Mouse (Mus musculus) layer of hippocampus, adult 8-10 months (tissue): ENCODE data around the gene Map3k1. TPM values are rescaled to one million over a fixed set of nuclear protein-coding genes. Genes with fewer than 3 reads are reported as not detected.

Experiments
- DNase-seq, 2 experiments: peaks; one replicate each; pipeline ENCODE4 v3.0.0; 2022; ENCODE audit warnings: low spot score in 2 of 2
- total RNA-seq, 4 experiments: library from RNA; stranded (reverse); gene quantifications; 2 replicates each; pipeline ENCODE4 v1.2.4; 2022

Gene Map3k1
- total RNA-seq, 4 experiments from 2014 or later, result 14.4 to 18.6 (median 14.6) TPM

DNA sequence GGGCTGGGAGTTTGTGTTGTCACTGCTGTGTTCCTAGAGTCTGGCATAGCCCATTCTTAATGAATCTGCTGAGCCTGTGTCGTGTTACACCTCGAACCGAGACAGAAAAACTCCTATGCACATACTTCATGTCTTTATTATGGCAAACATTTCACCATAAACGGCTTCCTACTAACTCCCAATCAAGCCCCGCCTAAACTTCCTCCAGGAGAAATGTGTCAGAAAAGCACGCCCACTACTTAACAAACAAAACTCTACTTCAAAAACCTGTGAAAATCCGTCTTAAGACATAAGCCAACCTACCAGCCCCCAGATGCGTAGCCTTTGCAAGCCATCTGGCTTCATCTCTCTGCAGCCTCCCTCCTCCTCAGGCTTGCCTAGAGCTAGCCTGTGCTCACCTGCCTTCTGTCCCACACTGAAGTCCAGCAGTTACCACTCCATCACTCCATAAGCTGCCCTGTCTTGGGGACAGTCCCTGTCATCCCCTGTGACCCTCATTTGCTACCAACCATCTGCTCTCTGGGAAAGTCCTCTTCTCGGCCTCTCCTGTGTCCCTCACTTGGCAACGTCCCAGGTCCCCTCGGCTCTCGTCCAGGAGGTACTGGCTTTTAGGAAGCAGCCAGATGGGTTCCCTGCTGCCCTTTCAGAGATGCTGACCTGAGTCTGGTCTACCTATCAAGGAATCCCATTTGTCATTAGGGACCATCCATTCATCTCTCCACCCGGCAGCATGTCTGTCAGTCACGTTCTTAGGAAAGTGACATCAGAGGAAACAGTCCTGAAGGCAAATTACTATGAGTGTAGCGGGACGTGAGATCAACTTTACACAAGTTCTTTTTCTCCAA lies 16.4 kb downstream of the Map3k1 start:
- no peak for DNase-seq

DNA sequence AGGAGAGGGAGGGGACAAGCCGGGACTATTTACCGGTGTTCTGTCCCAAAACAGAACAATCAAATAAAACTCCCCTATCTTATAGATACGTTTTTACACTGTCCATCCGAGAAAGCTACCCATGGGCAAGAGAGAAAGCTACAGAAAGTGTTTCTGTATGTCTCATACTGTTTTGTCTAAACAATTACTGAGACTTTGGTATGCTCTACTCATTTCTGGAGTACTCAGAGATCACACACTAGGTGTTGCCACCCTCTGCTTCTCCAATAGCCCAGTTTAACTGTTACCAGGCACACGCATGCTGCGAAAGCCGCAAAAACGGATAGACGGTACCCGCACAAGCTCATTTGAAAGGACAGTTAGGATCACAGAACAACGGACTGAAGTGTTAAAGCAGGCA lies 17.2 kb downstream of the Map3k1 start:
- DNase-seq, result no peak

DNA sequence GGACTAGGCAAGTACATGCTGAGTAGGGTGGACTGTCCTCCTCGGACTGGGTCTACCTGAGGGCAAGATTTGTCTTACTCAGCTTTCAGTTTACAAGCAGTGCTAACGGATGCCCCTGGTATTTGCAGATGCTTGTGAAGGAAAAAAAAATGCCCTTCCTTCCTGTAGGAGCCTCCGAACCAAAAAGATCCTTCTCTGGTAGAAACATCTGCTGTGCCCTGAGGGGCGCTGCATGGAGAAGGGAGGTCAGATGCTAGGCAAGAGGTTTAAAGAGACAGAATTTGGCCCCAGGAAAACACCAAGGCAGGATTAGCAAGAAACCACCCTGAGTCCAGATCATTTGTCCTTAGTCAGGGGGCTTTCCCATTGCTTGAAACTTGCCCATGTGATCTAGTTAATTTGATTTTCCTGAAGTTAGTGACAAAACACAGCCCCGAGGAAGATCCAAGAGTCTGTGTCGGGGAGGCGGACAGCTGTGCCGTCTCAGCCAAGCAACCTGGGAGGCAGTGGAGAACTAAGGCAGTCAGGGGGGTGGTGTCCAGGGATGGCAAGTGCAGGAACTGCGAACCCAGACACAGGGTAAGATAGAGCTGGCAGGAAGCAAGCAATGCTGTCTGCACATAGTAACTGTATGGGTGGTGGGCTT lies 19.2 kb downstream of the Map3k1 start:
- DNase-seq, result no peak

DNA sequence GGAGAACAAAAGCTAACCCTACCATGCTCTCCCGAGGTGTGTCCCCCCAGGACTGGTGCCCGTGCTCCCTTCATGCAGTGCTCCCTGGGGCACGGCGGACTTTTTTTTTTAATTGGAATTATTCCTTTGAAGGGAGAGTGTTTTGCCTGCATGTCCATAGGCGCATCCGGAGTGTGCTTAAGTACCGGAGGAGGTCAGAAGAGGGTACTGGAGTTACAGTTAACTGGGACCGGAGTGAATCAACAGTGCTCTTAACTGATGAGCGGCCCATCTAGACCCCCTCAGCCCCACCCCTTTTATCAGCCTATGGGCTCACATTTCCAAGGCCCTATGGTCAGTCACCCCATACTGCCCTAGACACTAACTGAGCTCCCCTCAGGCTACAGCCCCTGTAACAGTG lies 19.9 kb downstream of the Map3k1 start:
- no peak for DNase-seq

DNA sequence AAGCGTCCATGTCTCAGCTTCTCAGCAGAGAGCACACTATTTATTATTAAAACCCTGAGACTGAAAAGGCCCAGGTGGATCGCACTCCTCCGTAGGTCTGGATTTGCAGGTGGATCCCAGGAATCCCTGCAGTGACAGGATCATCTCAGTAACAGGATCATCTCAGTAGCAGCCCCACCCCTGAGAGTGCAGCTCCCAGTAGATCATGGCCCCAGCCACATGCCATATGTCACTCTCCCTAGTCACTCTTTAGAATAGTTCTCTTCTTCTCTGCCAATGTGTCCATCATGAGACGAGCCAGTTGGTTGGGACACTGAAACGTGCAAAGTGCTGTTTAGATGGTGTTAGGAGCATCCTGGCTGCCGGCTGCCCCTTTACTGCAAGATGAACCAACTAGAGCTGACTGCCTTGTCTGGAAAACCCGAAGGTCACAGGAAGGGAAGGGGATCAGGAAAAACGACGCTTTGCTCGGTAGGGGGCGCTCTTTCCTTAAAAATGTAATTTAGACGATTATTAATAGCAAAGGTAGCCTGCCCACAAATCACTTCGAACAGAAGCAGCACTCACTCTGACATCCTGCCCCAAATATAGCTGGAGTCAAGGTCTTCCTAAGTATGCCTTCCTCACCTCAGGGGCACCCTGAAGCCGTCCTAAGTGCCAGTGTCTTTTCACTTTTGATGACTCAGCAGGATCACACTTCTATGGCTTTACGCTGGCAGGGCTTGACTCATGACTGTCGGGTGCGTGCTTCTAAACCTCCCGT lies 20.8 kb downstream of the Map3k1 start:
- DNase-seq, result peak; percentile 56 to 73

DNA sequence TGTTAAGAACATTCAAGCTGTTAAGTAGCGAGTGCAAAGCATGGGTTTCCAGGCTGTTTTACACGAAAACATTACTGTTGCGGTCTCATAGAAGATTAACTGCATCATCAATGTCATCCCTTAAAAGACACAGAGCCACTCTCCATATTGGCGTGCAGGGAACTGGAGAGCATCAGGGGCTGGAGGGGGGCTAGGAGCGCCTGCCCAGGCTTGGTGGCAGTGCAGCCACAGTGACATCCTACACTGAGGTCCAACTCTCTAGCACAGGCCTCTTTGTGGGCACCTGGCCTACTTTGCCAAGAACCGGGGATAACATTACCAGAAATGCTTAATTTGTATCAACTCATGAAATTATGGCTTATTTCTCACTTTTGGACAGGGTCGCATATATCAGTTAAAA lies 22.2 kb downstream of the Map3k1 start:
- DNase-seq, result no peak

DNA sequence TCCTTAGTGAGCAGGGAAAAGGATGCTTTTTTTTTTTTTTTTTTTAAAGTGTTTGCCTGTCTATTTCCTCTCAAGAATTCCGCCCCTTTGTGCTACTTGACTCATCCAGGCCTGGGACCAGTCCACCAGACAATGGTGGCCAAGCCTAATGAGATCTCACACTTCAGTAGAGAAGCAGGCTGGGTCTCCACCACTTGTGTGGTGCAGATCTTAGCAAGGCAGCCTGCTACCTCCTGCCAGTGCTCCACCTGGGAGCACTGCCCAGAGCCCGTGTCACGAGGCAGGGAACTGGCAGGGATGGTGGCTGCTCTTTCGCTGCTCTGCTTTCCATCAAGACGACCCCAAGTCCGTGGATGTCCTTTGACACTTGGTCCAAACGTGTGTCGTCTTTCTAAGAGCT lies 25.3 kb downstream of the Map3k1 start:
- no peak for DNase-seq

DNA sequence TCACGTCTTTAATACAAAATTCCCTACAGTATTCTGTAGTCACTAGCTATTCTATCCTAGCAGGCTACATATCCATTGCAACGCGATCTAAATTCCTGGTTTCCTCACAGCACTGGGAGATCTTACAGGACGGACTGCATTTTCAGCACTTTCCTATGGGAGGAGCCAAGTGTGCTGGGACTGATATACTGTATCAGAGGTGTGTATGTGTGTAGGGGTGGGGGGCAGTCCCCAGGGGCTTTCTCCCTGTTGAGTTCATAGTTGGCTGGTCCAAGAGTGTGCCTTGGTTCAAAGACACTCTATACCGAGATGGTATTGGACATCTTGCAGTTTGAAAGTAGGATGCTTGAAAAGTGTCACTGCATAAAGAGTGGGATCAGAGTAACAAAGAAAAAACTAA lies 29.3 kb downstream of the Map3k1 start:
- DNase-seq, result no peak

DNA sequence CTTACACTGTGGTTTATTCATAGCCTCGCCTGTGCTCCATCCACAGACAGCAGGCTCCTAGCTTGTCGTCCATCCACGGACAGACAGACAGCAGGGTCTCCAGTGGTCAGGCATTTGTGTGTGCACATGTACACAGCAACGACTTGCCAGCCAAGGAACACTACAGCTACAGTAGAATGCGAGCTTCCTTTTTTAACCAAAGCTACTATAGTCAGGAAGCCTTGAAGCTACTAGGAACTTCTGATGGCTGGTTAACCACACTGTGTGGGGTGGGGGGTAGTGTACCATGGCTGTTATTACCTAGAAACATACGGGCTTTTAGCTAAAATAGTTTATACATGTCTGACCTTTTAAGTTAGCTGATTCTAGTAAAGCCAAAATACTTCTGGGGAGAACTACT lies 30.2 kb downstream of the Map3k1 start:
- no peak for DNase-seq

DNA sequence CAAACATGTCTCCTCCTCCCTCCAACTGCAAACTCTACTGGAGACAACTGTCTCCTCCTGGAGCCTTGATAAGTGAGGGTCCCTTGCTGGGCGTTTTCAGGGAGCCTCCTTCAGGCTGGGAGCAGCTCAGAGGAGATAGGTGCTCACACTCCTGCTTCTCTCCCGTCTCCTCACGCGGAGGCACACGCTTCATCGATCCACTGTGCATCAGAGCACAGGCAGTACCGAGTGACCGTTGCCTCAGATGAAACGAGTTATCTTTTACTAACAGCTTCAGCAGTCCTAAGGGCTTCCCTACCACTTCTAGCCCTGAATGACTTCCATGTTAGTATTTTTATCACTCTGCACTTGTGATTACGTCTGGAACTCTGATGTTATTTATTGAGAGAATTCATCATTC lies 30.9 kb downstream of the Map3k1 start:
- DNase-seq, result no peak

DNA sequence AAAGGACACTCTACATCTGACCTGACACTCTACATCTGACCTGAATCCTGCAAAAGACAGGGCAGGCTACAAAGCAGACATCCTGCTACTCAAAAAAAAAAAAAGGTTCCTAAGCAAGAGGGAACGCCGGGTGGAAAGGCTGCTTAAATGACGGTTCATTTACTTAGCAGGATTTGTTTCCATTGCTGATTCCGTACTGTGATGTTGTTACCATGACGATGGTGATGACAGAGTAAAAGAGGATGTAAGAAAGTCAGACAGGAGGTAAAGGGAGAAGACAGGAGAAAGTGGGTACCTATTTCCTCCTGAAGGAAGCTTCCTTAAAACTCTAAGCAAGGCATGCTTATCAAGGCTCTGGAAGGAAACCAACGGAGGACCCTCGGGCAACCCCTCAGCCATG lies 31.6 kb downstream of the Map3k1 start:
- no peak for DNase-seq

DNA sequence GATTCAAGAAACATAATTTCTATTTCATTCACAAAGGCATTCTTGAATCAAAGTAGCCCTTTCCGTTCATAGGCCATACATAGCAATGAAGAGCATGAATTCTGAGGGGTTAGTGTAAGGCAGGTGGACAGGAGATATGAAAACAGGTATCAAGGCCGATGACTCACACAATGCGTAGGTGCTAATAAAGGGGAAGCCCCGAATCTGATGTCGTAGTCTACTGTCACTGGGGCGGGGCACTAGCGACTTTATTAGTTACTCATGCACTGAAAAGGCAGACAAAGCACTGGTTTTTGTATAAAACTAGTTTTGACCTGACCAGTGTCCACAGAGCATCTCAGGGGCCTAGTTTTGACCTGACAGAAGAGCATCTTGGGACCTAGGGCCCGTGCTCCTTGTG lies 36.7 kb downstream of the Map3k1 start:
- no peak for DNase-seq

DNA sequence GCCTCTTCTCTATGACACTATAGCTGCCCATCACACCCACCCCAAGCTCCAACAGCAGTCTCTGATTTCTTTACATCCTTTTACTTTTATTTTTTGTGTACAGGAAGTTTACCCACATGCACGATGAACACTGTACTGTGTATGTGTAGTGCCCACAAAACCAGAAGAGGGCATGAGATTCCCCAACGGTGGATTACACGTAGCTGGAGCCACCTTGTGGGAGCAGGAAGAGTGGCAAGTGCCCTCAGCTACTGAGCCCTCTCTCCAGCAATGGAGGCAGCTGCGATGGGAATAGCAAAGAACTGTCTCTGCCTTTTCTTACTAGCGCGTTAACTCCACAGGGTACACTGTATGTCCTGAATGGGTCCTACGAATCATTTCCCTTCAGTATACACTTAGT lies 37.6 kb downstream of the Map3k1 start:
- peak; percentile 54 to 55 for DNase-seq

DNA sequence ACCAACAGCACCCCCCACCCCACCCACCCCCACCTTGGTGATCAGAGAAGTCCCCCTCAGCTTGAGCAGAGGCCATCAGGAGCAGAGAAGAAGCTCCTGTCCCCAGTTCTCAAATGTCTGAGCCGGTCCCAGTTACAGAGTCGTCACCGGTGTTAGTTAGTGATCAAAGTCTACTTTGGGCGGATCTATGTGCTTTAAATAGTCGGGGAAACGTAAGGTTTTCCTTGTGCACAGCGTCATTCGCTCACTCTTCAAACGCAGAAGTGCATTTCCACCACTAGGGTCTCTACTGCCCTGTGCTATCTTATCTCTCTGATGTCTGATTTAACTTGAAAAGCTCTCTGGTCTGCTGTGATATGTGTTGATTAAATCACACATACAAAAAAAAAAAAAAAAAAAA lies 38.0 kb downstream of the Map3k1 start:
- DNase-seq, result no peak

DNA sequence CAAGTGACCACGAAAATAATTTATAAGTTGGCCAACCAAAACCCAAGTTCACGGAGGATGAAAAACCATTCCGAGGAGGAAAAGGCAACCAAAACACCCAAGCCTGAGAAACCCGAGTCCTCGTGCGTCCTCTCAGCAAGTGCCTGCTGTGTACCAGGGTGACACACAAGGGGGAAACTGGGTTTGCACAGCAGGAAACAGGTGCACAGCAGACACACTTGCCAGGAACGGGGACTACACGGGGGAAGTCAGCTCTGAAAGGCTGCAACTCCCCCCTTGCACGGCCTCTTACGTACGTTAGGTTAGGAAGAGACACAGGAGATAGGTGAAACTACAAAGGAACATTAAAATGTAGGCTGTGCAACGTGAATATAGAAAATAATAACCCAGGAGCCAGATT lies 46.3 kb downstream of the Map3k1 start:
- no peak for DNase-seq

DNA sequence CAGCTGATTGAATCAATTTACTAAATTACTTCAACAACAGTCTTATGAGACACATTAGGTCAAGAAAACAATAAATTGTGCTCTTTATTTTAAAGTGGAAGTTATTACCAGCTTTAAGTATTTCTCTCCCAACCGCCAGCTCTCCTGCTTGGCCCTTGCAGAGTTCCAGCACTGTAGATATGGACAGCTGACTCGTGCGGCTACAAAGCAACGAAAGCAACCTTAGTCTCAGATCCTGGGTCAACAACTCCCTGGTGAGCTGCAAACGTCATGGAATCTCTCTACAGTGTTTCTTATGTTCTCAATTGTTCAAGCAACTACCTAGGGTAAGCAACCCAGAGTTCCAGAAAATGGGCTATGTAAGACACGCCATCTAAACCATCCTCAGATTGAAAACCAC lies 51.8 kb downstream of the Map3k1 start:
- no peak for DNase-seq

DNA sequence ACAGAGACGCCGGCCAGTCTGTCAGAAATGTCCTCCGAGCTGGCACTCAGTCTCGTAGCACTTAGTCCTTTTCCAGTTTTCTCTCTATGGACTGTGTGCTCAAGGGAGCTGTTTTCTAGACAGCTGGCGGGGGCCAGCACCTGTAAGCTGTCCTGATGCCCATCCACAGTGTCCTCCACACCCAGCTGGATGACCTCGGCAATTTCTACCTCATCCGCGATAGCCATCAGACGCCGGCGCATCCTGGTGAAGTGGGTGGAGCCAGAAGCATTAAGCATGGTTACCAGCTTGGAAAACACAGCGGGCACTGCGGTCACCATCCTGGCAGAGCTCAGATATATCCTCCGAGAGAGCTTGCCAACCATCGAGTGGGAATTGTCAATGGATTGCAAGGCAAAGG lies 52.9 kb downstream of the Map3k1 start:
- no peak for DNase-seq

DNA sequence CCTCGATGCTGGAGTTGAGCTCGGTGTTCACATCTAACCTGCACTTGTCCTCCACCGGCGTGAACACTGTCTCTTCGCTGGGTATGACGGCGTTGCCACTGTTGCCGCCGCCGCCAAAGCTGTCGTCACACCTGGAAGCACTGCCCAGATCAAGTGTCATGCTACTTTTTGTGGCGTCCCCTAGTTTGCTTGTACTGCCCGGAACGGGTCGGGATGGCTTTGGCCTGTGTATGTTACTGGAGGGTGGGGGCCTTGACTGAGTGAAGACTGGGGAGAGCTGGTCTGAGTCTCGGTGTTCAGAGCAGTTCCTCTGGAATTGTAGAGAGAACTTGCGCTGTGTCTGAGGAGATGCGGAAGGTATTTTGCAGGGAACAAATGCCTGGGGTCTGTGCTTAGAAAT lies 53.4 kb downstream of the Map3k1 start:
- DNase-seq, result no peak

DNA sequence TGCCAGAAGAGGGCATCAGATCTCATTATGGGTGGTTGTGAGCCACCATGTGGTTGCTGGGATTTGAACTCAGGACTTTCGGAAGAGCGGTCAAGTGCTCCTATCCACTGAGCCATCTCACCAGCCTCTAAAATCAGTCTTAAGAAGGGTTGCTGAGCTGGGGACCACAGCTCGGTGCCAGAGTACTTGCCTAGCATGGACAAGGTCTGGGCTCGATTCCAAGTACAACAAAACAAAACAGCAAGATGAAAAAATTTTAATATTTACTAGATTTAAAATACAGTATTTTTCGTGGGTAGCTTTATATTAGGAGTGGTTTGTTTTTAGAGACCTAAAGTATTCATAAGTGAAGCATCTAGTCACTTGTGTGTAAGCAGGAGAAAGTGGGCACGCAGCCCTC lies 55.5 kb downstream of the Map3k1 start:
- no peak for DNase-seq

DNA sequence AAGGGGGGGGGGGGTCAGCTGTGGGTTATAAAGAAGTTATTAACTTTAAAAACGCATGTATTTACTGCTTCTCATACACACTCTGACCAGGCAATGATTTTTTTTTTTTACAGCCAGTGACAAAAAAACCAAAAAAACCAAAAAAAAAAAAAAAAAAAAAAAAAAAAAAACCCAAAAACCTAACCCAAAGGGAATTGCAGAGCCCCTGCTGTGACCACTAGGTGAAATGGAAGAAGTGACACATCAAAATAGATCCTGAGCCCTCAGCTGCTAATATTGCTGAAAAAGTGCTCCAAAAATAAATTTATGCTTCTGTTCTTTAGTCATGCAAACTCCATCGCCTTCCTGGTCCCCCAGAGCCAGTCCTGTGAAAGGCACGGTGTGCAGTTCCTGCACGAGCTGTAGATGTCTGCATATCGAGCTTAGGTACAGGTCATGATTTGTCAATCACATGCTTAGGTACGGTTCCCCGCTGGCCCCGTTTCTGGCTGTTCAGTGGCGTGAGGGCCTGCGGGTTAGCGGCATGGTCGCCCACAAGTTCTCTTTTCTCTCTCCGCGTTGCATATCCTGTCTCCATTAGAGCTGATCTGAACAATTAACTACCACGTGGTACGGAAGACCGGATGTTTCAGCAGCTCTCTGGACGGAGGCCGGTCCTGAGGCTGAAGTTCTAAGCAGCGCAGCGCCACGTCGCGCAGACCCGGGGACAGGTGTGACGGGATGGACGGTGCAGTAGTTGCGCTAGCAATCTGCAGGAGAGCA lies 60.3 kb downstream of the Map3k1 start:
- no peak for DNase-seq

DNA sequence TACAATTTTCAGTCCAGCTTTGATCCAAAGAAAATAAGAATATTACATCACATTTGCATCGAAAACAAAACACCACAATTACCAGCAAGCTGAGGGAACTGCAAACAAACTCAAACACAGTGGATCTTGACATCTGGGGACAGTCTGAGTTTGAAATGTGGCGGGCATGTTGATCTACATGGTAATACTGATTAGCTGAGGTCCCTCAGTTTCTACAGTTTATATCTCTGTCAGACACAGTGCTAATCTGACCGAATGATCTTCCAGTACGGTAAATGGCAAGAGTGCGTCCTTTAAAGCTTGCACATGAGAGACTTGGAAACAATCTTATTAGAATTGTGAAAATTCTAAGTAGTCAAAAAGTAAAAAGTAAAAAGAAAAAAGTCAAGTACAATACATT lies 62.0 kb downstream of the Map3k1 start:
- DNase-seq, result no peak

DNA sequence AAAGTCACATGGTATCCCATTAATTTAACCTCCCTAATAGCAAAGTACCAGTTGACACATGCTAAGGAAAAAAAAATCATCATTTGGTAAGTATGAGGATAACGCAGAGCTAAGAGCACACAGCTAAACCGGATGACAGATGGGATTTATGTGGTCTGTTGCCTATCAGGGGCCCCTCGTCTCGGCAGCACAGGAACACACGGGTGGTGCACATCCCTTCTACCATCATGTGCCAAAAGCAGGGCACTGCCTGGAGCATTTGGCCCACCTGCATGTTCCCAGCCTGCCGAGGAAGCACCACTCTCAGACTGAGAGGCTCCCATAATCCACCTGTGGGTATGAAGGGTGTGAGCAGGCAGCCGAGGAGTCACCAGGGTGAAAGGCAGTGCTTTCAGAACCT lies 63.6 kb downstream of the Map3k1 start:
- no peak for DNase-seq
